Mouse (Mus musculus) spleen, postnatal 10 days (tissue): Measurements from ENCODE around the gene Cdhr2.

Source experiments
- DNase-seq, 2 experiments: peaks; one replicate each; pipeline ENCODE4 v3.0.0; 2021 to 2022; ENCODE audit warnings: low spot score in 2 of 2

Gene Cdhr2

DNA sequence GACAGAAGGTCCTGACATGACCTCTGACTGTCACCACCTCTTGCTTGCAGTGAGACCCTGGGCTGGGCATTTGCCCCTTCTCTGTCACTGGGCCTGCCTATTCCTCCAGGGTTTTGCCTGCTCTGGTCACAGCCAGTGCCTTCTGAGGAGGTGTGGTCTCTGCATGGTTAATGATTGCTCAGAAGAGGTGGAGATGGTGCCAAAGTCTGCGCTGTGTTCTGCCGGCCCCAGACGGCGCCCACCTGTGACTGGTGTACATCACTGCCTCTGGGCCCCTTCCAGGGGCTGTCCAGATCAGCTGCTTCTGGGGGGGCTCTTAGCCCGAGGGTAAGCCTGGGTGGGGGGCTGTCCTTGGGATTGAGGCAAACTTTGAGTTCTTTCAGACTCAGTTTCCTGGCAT lies at the start of gene Cdhr2:
Gene Cdhr2 (plus strand): TSS at position 219 of the 400 bp plus-strand sequence.
- DNase-seq = no peak

- no peak for DNase-seq
These were observed 40.4 kb upstream of the Cdhr2 start for GRCm38 (mm10) chr13:54660877-54661276.

DNA sequence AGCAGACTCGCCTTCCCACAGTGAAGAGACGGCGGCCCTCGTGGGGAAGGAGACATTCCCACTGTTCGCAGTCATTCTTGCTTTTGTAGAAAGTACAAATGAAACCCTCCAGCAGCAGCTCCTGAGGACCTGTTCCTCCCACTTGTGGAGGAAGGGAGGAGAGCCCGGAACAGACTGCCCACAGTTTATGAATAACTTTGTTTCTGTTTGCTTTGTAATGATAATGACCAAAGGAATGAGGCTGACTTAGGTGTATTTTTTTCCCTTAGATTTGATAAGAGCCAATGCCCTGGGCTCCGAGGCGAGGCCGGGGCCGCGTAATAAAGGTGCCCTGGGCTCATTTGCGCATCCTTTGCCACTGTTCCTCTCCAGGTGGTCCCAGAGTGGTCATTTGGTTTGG lies 39.9 kb upstream of the Cdhr2 start:
- no peak for DNase-seq

- no peak for DNase-seq
These were observed 37.3 kb upstream of the Cdhr2 start for GRCm38 (mm10) chr13:54663999-54664398.

DNA sequence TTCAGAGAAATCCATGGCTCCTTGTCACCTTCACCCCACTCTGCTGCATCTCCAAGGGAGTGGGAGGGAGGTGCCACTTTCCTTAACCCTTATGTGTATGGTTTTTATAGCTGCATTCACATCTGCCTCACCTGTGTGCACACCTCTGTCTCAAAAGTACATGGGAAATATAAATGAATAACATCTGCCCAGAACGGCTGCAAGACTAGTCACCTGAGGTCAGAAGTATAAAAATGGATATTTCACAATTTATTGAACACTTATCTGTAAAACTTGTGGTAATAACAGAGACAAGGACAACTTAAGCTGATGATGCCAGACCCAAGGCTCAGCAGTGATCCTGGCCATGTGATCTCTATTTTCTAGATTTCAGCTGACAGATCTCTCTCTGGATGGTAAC lies 36.8 kb upstream of the Cdhr2 start:
- DNase-seq = no peak

DNA sequence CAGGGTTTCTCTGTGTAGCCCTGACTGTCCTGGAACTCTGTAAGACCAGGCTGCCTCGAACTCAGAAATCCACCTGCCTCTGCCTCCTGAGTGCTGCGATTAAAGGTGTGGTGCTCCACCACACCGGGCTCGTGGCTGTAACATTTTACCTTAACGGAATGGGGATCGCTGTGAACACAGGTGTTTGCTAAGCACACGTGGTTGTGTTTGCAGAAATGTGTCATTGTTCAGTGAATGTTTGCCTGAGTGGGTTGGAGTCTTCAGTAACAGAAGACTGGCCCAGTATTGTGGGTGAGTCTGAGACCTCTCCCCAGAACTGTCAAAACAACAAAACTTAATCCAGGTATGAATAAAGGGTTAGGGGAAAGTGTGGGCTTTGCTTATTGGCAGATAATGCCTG lies 36.2 kb upstream of the Cdhr2 start:
- no peak for DNase-seq

DNA sequence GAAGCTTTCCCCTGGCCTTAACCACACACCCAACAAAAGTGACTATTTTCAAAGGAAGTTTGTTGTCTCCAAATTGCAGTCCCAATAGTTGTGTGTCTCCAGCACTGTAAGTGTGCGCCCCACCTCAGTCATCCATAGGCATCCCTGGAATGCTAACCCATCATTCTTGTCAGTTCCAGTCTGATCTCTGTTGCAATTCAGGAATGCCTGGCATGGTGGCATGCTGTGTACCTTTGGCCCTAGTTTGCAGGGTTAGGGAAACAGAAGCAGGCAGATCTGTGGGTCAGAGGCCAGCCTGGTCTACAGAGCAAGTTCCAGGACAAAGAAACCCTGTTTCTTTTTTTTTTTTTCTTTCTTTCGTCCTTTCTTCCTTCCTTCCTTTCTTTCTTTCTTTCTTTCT lies 30.8 kb upstream of the Cdhr2 start:
- no peak for DNase-seq

DNA sequence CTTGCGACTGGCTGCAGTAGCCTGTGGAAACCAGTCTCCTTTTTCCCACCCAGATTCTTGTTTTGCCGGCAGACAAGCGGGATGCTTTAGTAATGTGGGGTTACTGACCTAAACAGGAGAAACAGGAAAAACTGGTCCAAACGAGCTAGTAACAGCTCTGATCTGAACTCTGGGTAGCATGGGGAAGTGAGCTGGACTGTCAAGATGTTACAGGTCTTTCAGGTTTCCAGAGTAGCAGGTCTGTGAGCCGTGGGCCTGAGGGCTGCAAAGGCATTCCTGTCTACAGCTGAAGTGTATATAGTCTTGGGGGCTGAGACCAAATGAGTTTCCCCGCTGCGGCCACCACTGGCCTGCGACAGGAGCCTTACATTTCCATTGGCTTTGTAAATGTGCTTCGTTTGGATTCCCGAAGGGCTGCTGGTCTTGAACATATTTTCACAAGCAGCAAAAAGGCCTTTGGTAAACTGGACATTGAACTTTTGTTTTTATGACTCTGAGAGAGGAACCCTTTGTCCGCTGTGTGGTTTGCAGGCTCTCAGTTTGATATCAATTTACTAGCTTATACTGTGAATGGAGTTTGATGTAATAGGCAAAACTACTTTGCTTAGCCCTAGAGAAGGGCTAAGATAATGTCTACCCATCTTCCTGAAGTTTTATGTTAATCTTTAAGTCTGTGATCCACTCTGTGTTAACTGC lies 25.2 kb upstream of the Cdhr2 start:
- DNase-seq = no peak

DNA sequence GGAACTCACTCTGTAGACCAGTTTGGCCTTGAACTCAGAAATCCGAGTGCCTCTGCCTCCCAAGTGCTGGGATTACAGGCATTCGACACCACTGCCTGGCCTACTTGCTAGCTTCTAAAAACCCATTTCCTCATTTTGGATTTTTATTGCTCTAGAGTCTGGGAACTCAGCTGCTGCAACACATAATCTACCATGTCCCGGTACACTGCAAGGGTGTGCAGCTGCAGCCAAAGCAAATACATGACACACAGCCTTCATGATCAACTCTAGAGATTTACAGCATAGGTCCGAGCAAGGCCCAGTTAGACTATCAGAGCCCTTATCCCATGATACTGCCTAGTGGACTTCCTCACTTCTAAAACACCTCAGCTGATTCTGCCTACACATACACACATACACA lies 23.0 kb upstream of the Cdhr2 start:
- no peak for DNase-seq

DNA sequence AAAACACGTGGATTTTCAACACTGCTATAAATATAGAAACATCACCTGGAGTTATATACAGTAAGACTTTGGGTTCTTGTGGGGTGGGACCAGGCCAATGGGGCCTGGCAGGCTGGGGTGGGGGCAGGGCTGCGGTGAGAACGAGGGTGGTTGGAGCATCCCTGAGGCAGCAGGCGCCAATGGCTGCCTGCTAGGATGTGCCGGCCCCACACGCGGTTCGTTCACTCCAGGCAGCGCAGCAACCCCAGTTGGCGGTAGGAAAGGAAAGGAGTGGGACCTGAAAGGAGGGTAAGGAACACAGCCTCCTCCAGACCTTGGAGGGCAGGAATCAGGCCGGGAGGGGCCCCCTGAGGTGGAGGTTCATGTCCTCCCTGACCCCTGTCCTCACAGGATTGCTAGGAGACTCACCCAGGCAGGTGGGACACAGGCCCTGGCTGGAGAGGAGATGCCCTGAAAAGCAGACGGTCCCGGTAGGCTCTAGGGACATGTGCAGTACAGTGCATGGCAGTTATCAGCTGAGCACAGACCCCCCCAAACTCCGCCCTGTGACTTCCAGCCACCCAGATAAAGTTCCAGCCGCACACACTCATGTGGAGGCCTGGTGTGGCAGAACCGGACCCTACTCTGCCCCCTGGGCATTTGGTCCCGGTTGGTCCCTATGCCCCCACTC lies 20.9 kb upstream of the Cdhr2 start:
- peak; percentile 60 to 79 for DNase-seq

DNA sequence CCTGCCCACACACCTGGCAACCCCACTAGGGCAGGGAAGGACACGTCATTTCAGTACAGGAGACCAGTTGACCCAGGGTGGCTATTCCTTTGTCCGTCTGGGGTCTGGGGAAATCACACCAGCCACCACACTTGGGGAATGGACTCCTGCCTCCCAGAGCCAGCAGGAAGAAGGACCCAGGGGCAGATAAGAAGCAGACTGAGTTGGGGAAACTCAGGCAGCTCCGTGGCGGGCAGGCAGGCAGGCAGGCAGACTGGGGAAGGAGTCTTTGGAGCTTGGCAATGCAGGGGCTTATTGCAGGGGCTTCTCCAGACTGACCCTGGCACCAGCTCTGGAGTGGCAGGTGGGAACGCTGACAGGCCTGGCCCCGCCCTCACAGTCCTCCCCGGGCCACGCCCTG lies 20.0 kb upstream of the Cdhr2 start:
- DNase-seq = peak in 1 of 2 experiments; percentile 48

DNA sequence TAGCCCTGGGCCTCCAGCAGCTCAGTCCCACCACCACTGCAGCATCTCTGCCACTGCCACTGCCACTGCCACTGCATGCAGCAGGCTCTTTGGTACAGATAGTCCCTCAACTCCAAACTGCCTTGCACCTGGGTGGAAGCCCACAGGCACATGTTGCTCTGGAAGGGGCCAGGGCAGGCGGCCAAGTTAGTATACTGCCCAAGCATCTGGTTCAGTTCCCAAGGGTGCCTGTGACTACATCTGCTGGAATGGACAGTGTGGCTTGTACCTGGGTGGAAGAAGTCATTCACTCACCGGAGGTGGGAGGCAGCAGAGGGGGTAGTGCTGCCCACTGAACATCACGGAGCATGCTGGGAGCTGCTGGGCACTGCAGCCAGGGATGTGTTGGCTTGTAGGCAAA lies 18.0 kb upstream of the Cdhr2 start:
- DNase-seq = peak in 1 of 2 experiments; percentile 16

GRCm38 (mm10) chr13:54684140-54684896 lies 16.9 kb upstream of the Cdhr2 start:
- peak; percentile 22 to 26 for DNase-seq

- peak; percentile 48 to 56 for DNase-seq
These were observed 16.1 kb upstream of the Cdhr2 start for GRCm38 (mm10) chr13:54685174-54685573.

GRCm38 (mm10) chr13:54686139-54687053 lies 14.9 kb upstream of the Cdhr2 start:
- peak; percentile 41 to 47 for DNase-seq

DNA sequence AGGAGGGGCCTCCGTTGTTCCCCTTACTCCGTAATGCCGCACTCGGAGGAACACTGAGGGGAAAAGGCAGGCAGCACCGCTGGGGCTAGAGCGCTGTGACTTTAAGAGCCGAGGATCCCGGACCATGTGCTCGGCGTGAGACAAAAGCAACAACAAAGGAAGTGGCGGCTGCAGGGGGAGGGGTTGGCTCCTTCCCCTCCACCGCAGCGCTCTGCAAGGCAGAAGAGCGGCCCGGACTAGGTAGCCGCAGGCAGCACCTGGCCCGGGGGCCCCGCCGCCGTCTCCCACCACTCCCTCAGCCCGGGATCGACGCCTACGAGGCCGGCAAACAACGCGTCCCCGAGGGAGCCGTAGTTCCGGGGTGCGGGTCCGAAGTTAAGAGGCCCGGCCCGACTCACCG lies 14.2 kb upstream of the Cdhr2 start:
- DNase-seq = peak in 1 of 2 experiments; percentile 83

DNA sequence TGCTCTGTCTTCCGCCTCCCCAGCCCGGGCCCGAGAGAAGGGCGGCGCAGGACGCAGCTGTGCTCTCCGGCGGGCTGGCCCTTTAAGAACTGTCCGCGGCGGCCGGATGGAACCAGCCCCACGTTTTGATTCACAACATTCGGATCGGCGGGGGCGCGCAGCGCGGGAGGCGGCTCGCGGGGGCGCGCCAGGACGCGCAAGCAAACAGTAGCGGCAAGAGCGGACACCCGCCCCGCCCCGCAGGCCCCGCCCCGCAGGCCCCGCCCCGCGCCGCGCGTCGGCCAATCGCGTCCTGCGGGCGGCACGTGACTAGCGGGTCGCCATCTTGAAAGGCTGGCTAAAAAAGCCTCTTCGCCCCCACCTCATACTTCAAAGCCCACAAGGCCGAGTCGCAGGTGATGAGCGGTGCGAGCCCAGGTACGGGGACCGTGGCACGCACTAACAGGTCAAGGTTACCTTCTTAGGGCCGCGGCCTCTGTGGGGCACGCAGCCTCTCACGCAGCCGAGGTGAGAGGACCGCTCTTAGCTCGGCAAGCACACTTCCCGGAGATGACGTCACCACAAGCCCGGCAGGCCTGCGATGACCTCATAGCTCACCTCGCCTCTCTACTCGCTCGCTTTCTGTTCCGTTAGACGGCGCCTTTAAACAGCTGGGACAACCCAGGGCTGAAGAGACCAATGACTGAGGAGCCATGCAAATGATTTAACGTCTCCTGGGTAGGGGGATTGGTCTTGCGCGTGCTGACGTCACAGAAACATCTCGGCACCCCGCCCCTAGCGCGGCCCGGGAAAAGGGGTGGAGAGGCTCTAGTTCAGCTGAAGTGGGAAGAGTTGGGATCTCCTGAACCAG lies 13.5 kb upstream of the Cdhr2 start:
- DNase-seq = peak; percentile 93 to 97

DNA sequence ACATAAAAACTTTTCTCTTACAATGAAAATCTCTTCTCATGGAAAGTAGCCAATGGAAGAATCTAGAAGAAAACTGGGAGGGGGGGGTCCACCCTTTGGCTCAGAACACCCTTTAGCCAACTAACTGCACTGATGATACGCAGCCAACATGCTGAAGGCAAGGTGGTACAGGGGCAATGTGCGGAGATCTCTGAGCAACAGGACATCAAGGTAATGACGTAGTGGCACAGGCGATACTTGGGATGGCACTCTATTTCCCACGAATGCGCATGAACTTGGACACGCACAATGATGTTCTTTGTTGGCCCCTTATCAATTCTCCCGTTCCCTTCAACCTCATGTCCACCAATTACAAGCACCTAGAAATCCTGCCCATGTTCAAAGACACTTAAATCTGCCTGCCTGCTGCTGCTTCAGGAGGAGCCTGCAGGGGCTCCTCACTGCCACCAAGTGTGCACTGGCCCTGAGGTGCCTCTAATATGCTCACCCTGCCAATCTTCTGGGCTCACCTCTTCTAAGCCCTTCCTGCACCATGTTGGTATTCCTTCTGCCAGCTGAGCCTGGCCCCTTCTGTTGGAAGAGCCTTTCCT lies 11.0 kb upstream of the Cdhr2 start:
- DNase-seq = no peak

- peak; percentile 17 to 68 for DNase-seq
These were observed 9.5 kb upstream of the Cdhr2 start for GRCm38 (mm10) chr13:54691737-54692136.
